Mouse (Mus musculus): ENCODE data around the gene Stx1a.

GRCm38 (mm10) chr5:135080539-135080938 is 57.3 kb downstream of the Stx1a start:
- TF ChIP-seq POLR2A (IDR thresholded peaks at IDR 0.05; ENCODE audit: insufficient read depth, low read depth, low read length) = no peak
- TF ChIP-seq CTCF (IDR thresholded peaks at IDR 0.05; ENCODE audit: insufficient read depth, low read depth, low read length) = no peak

Measured in olfactory bulb, adult 2 months (tissue).